ENCODE assay signal across 10 mouse cellular contexts in the genomic region with DNA sequence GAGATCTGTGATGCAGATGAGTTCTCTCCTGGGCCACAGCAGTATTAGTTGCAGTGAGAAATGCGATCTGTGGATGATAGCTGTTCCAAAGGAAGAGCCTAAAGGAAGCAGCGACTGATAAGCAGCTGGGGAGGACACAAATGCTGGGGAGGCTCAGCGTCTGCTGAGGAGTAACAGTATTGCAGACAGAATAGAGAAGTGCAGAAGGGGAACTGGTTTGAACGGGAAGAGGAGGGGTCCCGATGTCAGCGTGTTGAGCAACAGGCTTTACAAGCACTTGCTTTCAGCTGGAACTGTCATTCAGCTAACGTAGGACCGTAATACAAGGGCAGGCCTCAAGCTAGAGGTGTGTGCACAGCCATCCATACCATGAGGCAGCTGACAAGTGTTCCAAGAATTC. TPM values are rescaled to one million over a fixed set of nuclear protein-coding genes. Genes with fewer than 3 reads are reported as not detected.
DNase-seq lines count a peak whose midpoint lies in the region; ATAC-seq and TF ChIP-seq lines count a peak whose summit lies in the region.
"Had no signal": no experiment of that assay in that cellular context is flagged by ENCODE, and none has a peak within 500 bp of the region (broad histone marks: within the 10 kb centered on the region; RNA-seq: fewer than 3 reads in every experiment).

No protein-coding gene starts in this region.

- peak overlapping the region; percentile 10; the same call in 1 of the 2 replicates for H3K9ac ChIP-seq in heart, embryonic 11.5 days (ENCODE audit: low read depth, low read length)
- H3K9ac ChIP-seq in liver, embryonic 14.5 days (replicated peaks) = no peak overlapping the region
- H3K9ac ChIP-seq in stomach, embryonic 16.5 days (ENCODE audit: low read length) = no peak overlapping the region
- no peak overlapping the region for H3K9ac ChIP-seq in midbrain, embryonic 16.5 days (ENCODE audit: low read depth, low read length)

- no peak for ATAC-seq in heart, embryonic 11.5 days (replicated peaks; ENCODE audit: insufficient number of reproducible peaks, low FRiP score, low TSS enrichment)
- no peak for ATAC-seq in liver, embryonic 14.5 days (ENCODE audit: insufficient read depth)
- ATAC-seq in stomach, embryonic 16.5 days (ENCODE audit: insufficient read depth, low FRiP score) = no peak
- no peak for ATAC-seq in midbrain, embryonic 16.5 days

- H3K9me3 ChIP-seq in heart, embryonic 11.5 days (replicated peaks; ENCODE audit: control insufficient read depth, low read length) = no peaks in the 10 kb centered on the region
- H3K9me3 ChIP-seq in liver, embryonic 14.5 days (ENCODE audit: control insufficient read depth, low read length) = no peaks in the 10 kb centered on the region
- H3K9me3 ChIP-seq in stomach, embryonic 16.5 days (replicated peaks; ENCODE audit: control insufficient read depth, low read length) = no peaks in the 10 kb centered on the region
- H3K9me3 ChIP-seq in midbrain, embryonic 16.5 days (replicated peaks; ENCODE audit: control insufficient read depth, low read length, poor library complexity, severe bottlenecking) = no peaks in the 10 kb centered on the region

- no peaks in the 10 kb centered on the region for H3K27me3 ChIP-seq in spleen, adult 2 months (ENCODE audit: control insufficient read depth, insufficient read depth, low read length)
- H3K27me3 ChIP-seq in heart, embryonic 11.5 days (ENCODE audit: control insufficient read depth, insufficient read depth, low read length) = no peaks in the 10 kb centered on the region
- no peaks in the 10 kb centered on the region for H3K27me3 ChIP-seq in liver, embryonic 14.5 days (ENCODE audit: control insufficient read depth, insufficient read depth, low read length)
- H3K27me3 ChIP-seq in stomach, embryonic 16.5 days (ENCODE audit: control insufficient read depth, insufficient read depth, low read length) = no peaks in the 10 kb centered on the region
- H3K27me3 ChIP-seq in midbrain, embryonic 16.5 days (ENCODE audit: control insufficient read depth, insufficient read depth, low read depth, low read length) = no peaks in the 10 kb centered on the region

- H3K27ac ChIP-seq in spleen, adult 2 months (ENCODE audit: insufficient read depth, low read length) = peak overlapping the region; percentile 19
- H3K27ac ChIP-seq in heart, embryonic 11.5 days (ENCODE audit: low read depth, low read length) = peak overlapping the region; percentile 54
- H3K27ac ChIP-seq in liver, embryonic 14.5 days = no peak overlapping the region
- H3K27ac ChIP-seq in stomach, embryonic 16.5 days (ENCODE audit: low read length) = no peak overlapping the region
- no peak overlapping the region for H3K27ac ChIP-seq in midbrain, embryonic 16.5 days (ENCODE audit: low read length)

- peaks cover 17% of the 10 kb centered on the region for H3K36me3 ChIP-seq in spleen, adult 2 months (ENCODE audit: control insufficient read depth, insufficient read depth, low read length)
- peaks cover 31% of the 10 kb centered on the region for H3K36me3 ChIP-seq in heart, embryonic 11.5 days (ENCODE audit: control insufficient read depth, insufficient read depth, low read length)
- no peaks in the 10 kb centered on the region for H3K36me3 ChIP-seq in liver, embryonic 14.5 days (replicated peaks; ENCODE audit: control insufficient read depth, insufficient read depth, low read depth)
- H3K36me3 ChIP-seq in stomach, embryonic 16.5 days (ENCODE audit: control insufficient read depth, insufficient read depth, low read length) = peaks cover 24% of the 10 kb centered on the region; the same call in 1 of the 2 replicates
- H3K36me3 ChIP-seq in midbrain, embryonic 16.5 days (ENCODE audit: control insufficient read depth, insufficient read depth, low read length) = peaks cover 9% of the 10 kb centered on the region

- peak overlapping the region; percentile 97 for H3K4me2 ChIP-seq in heart, embryonic 11.5 days
- peak overlapping the region; percentile 67 for H3K4me2 ChIP-seq in liver, embryonic 14.5 days (ENCODE audit: low read depth)
- peak overlapping the region; percentile 95 for H3K4me2 ChIP-seq in stomach, embryonic 16.5 days (ENCODE audit: low read depth, low read length)
- H3K4me2 ChIP-seq in midbrain, embryonic 16.5 days (ENCODE audit: low read length) = no peak overlapping the region

- no peak for TF ChIP-seq EP300 in liver, embryonic 14.5 days (IDR thresholded peaks at IDR 0.05; ENCODE audit: low read depth)

- peak in 1 of 2 experiments; percentile 28 for DNase-seq in spleen, adult 2 months (ENCODE audit: low read depth in 1 of 2, low spot score in 2 of 2)
- DNase-seq in spleen, adult 18-20 months = no peak
- DNase-seq in liver, embryonic 14.5 days (ENCODE audit: low read depth in 3 of 3, low spot score in 3 of 3) = no peak
- no peak for DNase-seq in right cerebral cortex, postnatal 4 days
- no peak for DNase-seq in cerebellum, adult 8-10 months
- DNase-seq: gastrocnemius, postnatal 36 days had no signal

- 15% methylated on average over 8 of the region's 8 CpGs for WGBS in spleen, adult 2 months
- WGBS in heart, embryonic 11.5 days (ENCODE audit: insufficient replicate concordance) = 41% methylated on average over 8 of the region's 8 CpGs
- WGBS in liver, embryonic 14.5 days (ENCODE audit: insufficient replicate concordance) = 8% methylated on average over 8 of the region's 8 CpGs
- 70% methylated on average over 8 of the region's 8 CpGs for WGBS in stomach, embryonic 16.5 days
- 91% methylated on average over 8 of the region's 8 CpGs for WGBS in midbrain, embryonic 16.5 days

- peaks cover 21% of the 10 kb centered on the region; the same call in 1 of the 2 replicates for H3K4me1 ChIP-seq in spleen, adult 2 months (ENCODE audit: control insufficient read depth, insufficient read depth, insufficient read length)
- H3K4me1 ChIP-seq in heart, embryonic 11.5 days (ENCODE audit: control insufficient read depth, insufficient read depth, low read length) = peaks cover 63% of the 10 kb centered on the region
- H3K4me1 ChIP-seq in liver, embryonic 14.5 days (replicated peaks; ENCODE audit: control insufficient read depth in 2 of 2, insufficient read depth in 2 of 2, low read length in 1 of 2) = peaks cover 9 to 42% of the 10 kb centered on the region in 2 experiments
- H3K4me1 ChIP-seq in stomach, embryonic 16.5 days (ENCODE audit: control insufficient read depth, insufficient read depth, low read length) = peaks cover 63% of the 10 kb centered on the region
- H3K4me1 ChIP-seq in midbrain, embryonic 16.5 days (ENCODE audit: control insufficient read depth, insufficient read depth, low read length) = peaks cover 31% of the 10 kb centered on the region

- TF ChIP-seq POLR2A in spleen, adult 2 months (IDR thresholded peaks at IDR 0.05; ENCODE audit: low read depth, low read length) = no peak

- no peak overlapping the region for H3K4me3 ChIP-seq in spleen, adult 2 months (ENCODE audit: extremely low read depth, insufficient read depth, insufficient read length)
- peak overlapping the region; percentile 90 for H3K4me3 ChIP-seq in heart, embryonic 11.5 days (ENCODE audit: low read depth, low read length)
- 0 out of 4 replicates have a peak overlapping the region, but pooled peaks of 1 of the 2 experiments have one; percentile 5 for H3K4me3 ChIP-seq in liver, embryonic 14.5 days (ENCODE audit: insufficient read depth in 1 of 2, low read depth in 2 of 2, low read length in 2 of 2)
- peak overlapping the region; percentile 15; the same call in 1 of the 2 replicates for H3K4me3 ChIP-seq in stomach, embryonic 16.5 days (replicated peaks; ENCODE audit: low read length)
- no peak overlapping the region for H3K4me3 ChIP-seq in midbrain, embryonic 16.5 days (ENCODE audit: low read depth, low read length)

- no peak for TF ChIP-seq CTCF in spleen, adult 2 months (IDR thresholded peaks at IDR 0.05; ENCODE audit: extremely low read depth, insufficient read depth, insufficient read length, insufficient replicate concordance)
- TF ChIP-seq CTCF in liver, embryonic 14.5 days (IDR thresholded peaks at IDR 0.05; ENCODE audit: low read depth) = no peak

RNA-seq across cellular contexts. Expression of a gene that starts 3.8 kb away (rescaled TPM):
- 184 and 228 TPM in 2 replicates for polyA plus RNA-seq in spleen, adult 2 months (2012; rRNA removed)
- 159 and 177 TPM in 2 replicates for polyA plus RNA-seq in heart, embryonic 11.5 days (2014; fragmentation: Nextera tagmentation; extraction: Ambion mirVana)
- 26.7 and 27.7 TPM in 2 replicates for polyA plus RNA-seq in liver, embryonic 14.5 days (2012; rRNA removed)
- polyA plus RNA-seq in liver, embryonic 14.5 days (2014; fragmentation: Nextera tagmentation; extraction: Ambion mirVana) = 30.2 and 36.5 TPM in 2 replicates
- polyA plus RNA-seq in stomach, embryonic 16.5 days (2015; fragmentation: Nextera tagmentation; extraction: Ambion mirVana) = 99.0 and 107 TPM in 2 replicates
- 55.1 and 56.5 TPM in 2 replicates for polyA plus RNA-seq in midbrain, embryonic 16.5 days (2015; fragmentation: Nextera tagmentation; extraction: Ambion mirVana)

RNA-seq across cellular contexts. Expression of a gene that starts 19.9 kb away (rescaled TPM):
- polyA plus RNA-seq in spleen, adult 2 months (2012; rRNA removed) = 0.18 and 0.19 TPM in 2 replicates
- polyA plus RNA-seq in heart, embryonic 11.5 days (2014; fragmentation: Nextera tagmentation; extraction: Ambion mirVana) = 1.7 and 2.3 TPM in 2 replicates
- polyA plus RNA-seq in liver, embryonic 14.5 days (2012; rRNA removed) = 3.5 and 4.0 TPM in 2 replicates
- 1.4 and 1.7 TPM in 2 replicates for polyA plus RNA-seq in liver, embryonic 14.5 days (2014; fragmentation: Nextera tagmentation; extraction: Ambion mirVana)
- 25.5 and 31.3 TPM in 2 replicates for polyA plus RNA-seq in stomach, embryonic 16.5 days (2015; fragmentation: Nextera tagmentation; extraction: Ambion mirVana)
- polyA plus RNA-seq in midbrain, embryonic 16.5 days (2015; fragmentation: Nextera tagmentation; extraction: Ambion mirVana) = 0.47 and 0.94 TPM in 2 replicates

RNA-seq across cellular contexts. Expression of a gene that starts 28.7 kb away (rescaled TPM):
- polyA plus RNA-seq in spleen, adult 2 months (2012; rRNA removed) = 0.06 and 0.15 TPM in 2 replicates
- 0.23 and 0.25 TPM in 2 replicates for polyA plus RNA-seq in heart, embryonic 11.5 days (2014; fragmentation: Nextera tagmentation; extraction: Ambion mirVana)
- polyA plus RNA-seq in liver, embryonic 14.5 days (2012; rRNA removed) = 0.08 TPM in 2 replicates
- polyA plus RNA-seq in liver, embryonic 14.5 days (2014; fragmentation: Nextera tagmentation; extraction: Ambion mirVana) = 0.06 TPM in 1 of 2 replicates, not detected in the other
- 0.29 and 0.32 TPM in 2 replicates for polyA plus RNA-seq in stomach, embryonic 16.5 days (2015; fragmentation: Nextera tagmentation; extraction: Ambion mirVana)
- polyA plus RNA-seq in midbrain, embryonic 16.5 days (2015; fragmentation: Nextera tagmentation; extraction: Ambion mirVana) = 7.8 and 8.4 TPM in 2 replicates

RNA-seq across cellular contexts. Expression of a gene that starts 46.9 kb away (rescaled TPM):
- 0.13 and 0.69 TPM in 2 replicates for polyA plus RNA-seq in spleen, adult 2 months (2012; rRNA removed)
- not detected in 2 replicates for polyA plus RNA-seq in heart, embryonic 11.5 days (2014; fragmentation: Nextera tagmentation; extraction: Ambion mirVana)
- not detected in 2 replicates for polyA plus RNA-seq in liver, embryonic 14.5 days (2012; rRNA removed)
- polyA plus RNA-seq in liver, embryonic 14.5 days (2014; fragmentation: Nextera tagmentation; extraction: Ambion mirVana) = not detected in 2 replicates
- polyA plus RNA-seq in stomach, embryonic 16.5 days (2015; fragmentation: Nextera tagmentation; extraction: Ambion mirVana) = not detected in 2 replicates
- not detected in 2 replicates for polyA plus RNA-seq in midbrain, embryonic 16.5 days (2015; fragmentation: Nextera tagmentation; extraction: Ambion mirVana)
- polyA plus RNA-seq: neural tube, embryonic 11.5 days had no signal

RNA-seq across cellular contexts. Expression of a gene that starts 52.1 kb away (rescaled TPM):
- polyA plus RNA-seq in spleen, adult 2 months (2012; rRNA removed) = 0.07 and 0.13 TPM in 2 replicates
- not detected in 2 replicates for polyA plus RNA-seq in heart, embryonic 11.5 days (2014; fragmentation: Nextera tagmentation; extraction: Ambion mirVana)
- not detected in 2 replicates for polyA plus RNA-seq in liver, embryonic 14.5 days (2012; rRNA removed)
- not detected in 2 replicates for polyA plus RNA-seq in liver, embryonic 14.5 days (2014; fragmentation: Nextera tagmentation; extraction: Ambion mirVana)
- polyA plus RNA-seq in stomach, embryonic 16.5 days (2015; fragmentation: Nextera tagmentation; extraction: Ambion mirVana) = not detected in 2 replicates
- not detected in 2 replicates for polyA plus RNA-seq in midbrain, embryonic 16.5 days (2015; fragmentation: Nextera tagmentation; extraction: Ambion mirVana)
- polyA plus RNA-seq: neural tube, embryonic 11.5 days had no signal

Comparison
In these comparisons a context has a peak if more than half of its experiments do, and no peak if none do; other contexts are left out.
1. H3K27ac ChIP-seq: peak in spleen, adult 2 months (single experiment) and heart, embryonic 11.5 days (single experiment); none in liver, embryonic 14.5 days (single experiment), stomach, embryonic 16.5 days (single experiment) and midbrain, embryonic 16.5 days (single experiment).
2. H3K4me3 ChIP-seq: peak in heart, embryonic 11.5 days (single experiment) and stomach, embryonic 16.5 days (single experiment); none in spleen, adult 2 months (single experiment) and midbrain, embryonic 16.5 days (single experiment).